Mouse (Mus musculus) intestine, embryonic 14.5 days (tissue): ENCODE data around the gene Tax1bp3. TPM values are rescaled to one million over a fixed set of nuclear protein-coding genes. Genes with fewer than 3 reads are reported as not detected.

ENCODE experiments used
- ATAC-seq: fragments of 200-750 bp; cut with Nextera tagmentation; replicated peaks from 2 replicates; pipeline ENCODE4 v1.8.0; 2017; ENCODE audit warnings: low read depth, moderate number of reproducible peaks, moderate TSS enrichment, moderate library complexity; ENCODE audit not compliant: low FRiP score, low TSS enrichment
- DNase-seq: peaks from one replicate; pipeline ENCODE4 v3.0.0-alpha.2; 2018; ENCODE audit warnings: low spot score
- H3K27ac ChIP-seq: fragments of 300-500 bp; sonication (generic); 2 replicates; pipeline ENCODE4 v1.5.1; 2014; ENCODE audit warnings: low read depth, mild to moderate bottlenecking, control low read depth
- H3K27me3 ChIP-seq: fragments of 300-500 bp; sonication (generic); replicated peaks from 2 replicates; pipeline ENCODE4 v1.6.1; 2014; ENCODE audit warnings: low read length, control low read depth; ENCODE audit not compliant: control insufficient read depth, insufficient read depth
- H3K36me3 ChIP-seq: fragments of 300-500 bp; sonication (generic); 2 replicates; pipeline ENCODE4 v1.6.1; 2014; ENCODE audit warnings: low read length, control low read depth; ENCODE audit not compliant: control insufficient read depth, insufficient read depth
- H3K4me1 ChIP-seq: fragments of 300-500 bp; sonication (generic); replicated peaks from 2 replicates; pipeline ENCODE4 v1.6.1; 2014; ENCODE audit warnings: low read length, control low read depth, mixed read lengths; ENCODE audit not compliant: control insufficient read depth, insufficient read depth
- H3K4me2 ChIP-seq: fragments of 300-500 bp; sonication (generic); 2 replicates; pipeline ENCODE4 v1.6.1; 2014; ENCODE audit warnings: low read length
- H3K4me3 ChIP-seq: fragments of 300-500 bp; sonication (generic); 2 replicates; pipeline ENCODE4 v1.5.1; 2014; ENCODE audit warnings: low read depth, low read length, control low read depth, mixed read lengths
- H3K9ac ChIP-seq: fragments of 300-500 bp; sonication (generic); 2 replicates; pipeline ENCODE4 v1.6.1; 2014; ENCODE audit warnings: mild to moderate bottlenecking, low read length
- H3K9me3 ChIP-seq: fragments of 300-500 bp; sonication (generic); 2 replicates; pipeline ENCODE4 v1.6.1; 2016; ENCODE audit warnings: low read length, control low read depth; ENCODE audit not compliant: control insufficient read depth
- WGBS: fragments of 180-500 bp; shearing (Covaris S2); extraction: QIAGEN DNeasy Blood & Tissue Kit; methylation state at CpG from one replicate; pipeline ENCODE4 v1.1.7; 2014; 5-methylcytosine and 5-hydroxymethylcytosine counted together
- polyA plus RNA-seq: library from polyadenylated mRNA; unstranded; fragments of >200 nt; fragmentation: Nextera tagmentation; extraction: Ambion mirVana; gene quantifications from 2 replicates; pipeline ENCODE4 v1.2.1, GENCODE M21; 2014

The Tax1bp3 gene
- polyA plus RNA-seq, 1 experiment from 2014 or later: 233 TPM

GRCm38 (mm10) chr11:73201597-73201996, 24.7 kb downstream of the Tax1bp3 start:
- H3K36me3 ChIP-seq: no peaks in the 10 kb centered on the region
- no peak overlapping the region for H3K27ac ChIP-seq
- 32% methylated on average over 4 of the region's 4 CpGs for whole genome bisulfite sequencing
- DNase-seq (no peak), ATAC-seq (no peak)
- no peaks in the 10 kb centered on the region for H3K27me3 ChIP-seq
- H3K4me3 ChIP-seq: no peak overlapping the region
- H3K4me1 ChIP-seq: peaks cover 6% of the 10 kb centered on the region; the same call in 1 of the 2 replicates
- H3K9ac ChIP-seq: no peak overlapping the region
- H3K4me2 ChIP-seq: no peak overlapping the region
- H3K9me3 ChIP-seq: no peaks in the 10 kb centered on the region

GRCm38 (mm10) chr11:73203895-73204294, 27.0 kb downstream of the Tax1bp3 start:
- DNase-seq: no peak
- no peaks in the 10 kb centered on the region for H3K36me3 ChIP-seq
- no peaks in the 10 kb centered on the region for H3K9me3 ChIP-seq
- H3K9ac ChIP-seq: no peak overlapping the region
- no peaks in the 10 kb centered on the region for H3K27me3 ChIP-seq
- no peak overlapping the region for H3K4me2 ChIP-seq
- no peak overlapping the region for H3K4me3 ChIP-seq
- H3K27ac ChIP-seq: no peak overlapping the region
- WGBS: 88% methylated on average over 8 of the region's 8 CpGs
- H3K4me1 ChIP-seq: no peaks in the 10 kb centered on the region; the same call in 1 of the 2 replicates
- ATAC-seq: no peak

GRCm38 (mm10) chr11:73205194-73205593, 28.3 kb downstream of the Tax1bp3 start:
- no peak for DNase-seq
- Histone ChIP-seq H3K4me1 (no peaks in the 10 kb centered on the region), H3K27me3 (no peaks in the 10 kb centered on the region), H3K4me2 (no peak overlapping the region), H3K9me3 (no peaks in the 10 kb centered on the region), H3K36me3 (no peaks in the 10 kb centered on the region), H3K4me3 (no peak overlapping the region), H3K27ac (no peak overlapping the region), H3K9ac (no peak overlapping the region)
- 79% methylated on average over 7 of the region's 7 CpGs for WGBS
- ATAC-seq: no peak; the same call in 1 of the 2 replicates

GRCm38 (mm10) chr11:73207621-73208020, 30.7 kb downstream of the Tax1bp3 start:
- ATAC-seq: no peak
- H3K27ac ChIP-seq: no peak overlapping the region

GRCm38 (mm10) chr11:73213956-73214355, 37.1 kb downstream of the Tax1bp3 start:
- 73% methylated on average over 3 of the region's 3 CpGs for WGBS
- Histone ChIP-seq H3K4me2 (no peak overlapping the region), H3K4me3 (no peak overlapping the region), H3K27me3 (no peaks in the 10 kb centered on the region), H3K9me3 (no peaks in the 10 kb centered on the region), H3K9ac (no peak overlapping the region), H3K4me1 (no peaks in the 10 kb centered on the region), H3K36me3 (no peaks in the 10 kb centered on the region), H3K27ac (no peak overlapping the region)
- DNase-seq: no peak
- ATAC-seq: no peak

More at GRCm38 (mm10) chr11:73207621-73208020, 30.7 kb downstream of the Tax1bp3 start:
- H3K27me3 ChIP-seq: no peaks in the 10 kb centered on the region
- no peak for DNase-seq
- no peak overlapping the region for H3K4me3 ChIP-seq
- no peak overlapping the region for H3K9ac ChIP-seq
- no peak overlapping the region for H3K4me2 ChIP-seq
- WGBS: 85% methylated on average over 2 of the region's 2 CpGs
- no peaks in the 10 kb centered on the region for H3K36me3 ChIP-seq
- H3K9me3 ChIP-seq: no peaks in the 10 kb centered on the region
- H3K4me1 ChIP-seq: no peaks in the 10 kb centered on the region

- no peaks in the 10 kb centered on the region for H3K9me3 ChIP-seq
- H3K9ac ChIP-seq: no peak overlapping the region
- WGBS: 66% methylated on average over 2 of the region's 2 CpGs
- no peak for DNase-seq
- no peak overlapping the region for H3K4me3 ChIP-seq
- H3K27ac ChIP-seq: no peak overlapping the region
- no peaks in the 10 kb centered on the region for H3K27me3 ChIP-seq
- H3K4me2 ChIP-seq: no peak overlapping the region
- no peaks in the 10 kb centered on the region for H3K4me1 ChIP-seq
- no peak for ATAC-seq
- no peaks in the 10 kb centered on the region for H3K36me3 ChIP-seq
Observed at GRCm38 (mm10) chr11:73219671-73220070, 42.8 kb downstream of the Tax1bp3 start.

GRCm38 (mm10) chr11:73220651-73221050, 43.8 kb downstream of the Tax1bp3 start:
- H3K27ac ChIP-seq: no peak overlapping the region
- H3K4me3 ChIP-seq: no peak overlapping the region
- no peaks in the 10 kb centered on the region for H3K9me3 ChIP-seq
- no peaks in the 10 kb centered on the region for H3K4me1 ChIP-seq
- WGBS: 91% methylated on average over 1 of the region's 1 CpGs
- H3K27me3 ChIP-seq: no peaks in the 10 kb centered on the region
- no peaks in the 10 kb centered on the region for H3K36me3 ChIP-seq
- no peak overlapping the region for H3K9ac ChIP-seq
- H3K4me2 ChIP-seq: no peak overlapping the region
- DNase-seq (no peak), ATAC-seq (no peak)

- DNase-seq: no peak
- Histone ChIP-seq H3K9ac (no peak overlapping the region), H3K4me2 (no peak overlapping the region), H3K36me3 (no peaks in the 10 kb centered on the region), H3K4me1 (no peaks in the 10 kb centered on the region), H3K27ac (no peak overlapping the region), H3K9me3 (no peaks in the 10 kb centered on the region), H3K27me3 (no peaks in the 10 kb centered on the region), H3K4me3 (no peak overlapping the region)
- ATAC-seq: no peak
- 25% methylated on average over 5 of the region's 5 CpGs for WGBS
Observed at GRCm38 (mm10) chr11:73222846-73223245, 46.0 kb downstream of the Tax1bp3 start.

GRCm38 (mm10) chr11:73223966-73224365, 47.1 kb downstream of the Tax1bp3 start:
- no peak overlapping the region for H3K27ac ChIP-seq
- WGBS: 78% methylated on average over 2 of the region's 2 CpGs
- H3K4me2 ChIP-seq: no peak overlapping the region
- no peaks in the 10 kb centered on the region for H3K36me3 ChIP-seq
- ATAC-seq (no peak), DNase-seq (no peak)
- H3K9me3 ChIP-seq: no peaks in the 10 kb centered on the region
- no peak overlapping the region for H3K9ac ChIP-seq
- no peaks in the 10 kb centered on the region for H3K27me3 ChIP-seq
- no peaks in the 10 kb centered on the region for H3K4me1 ChIP-seq
- H3K4me3 ChIP-seq: no peak overlapping the region
